Mouse (Mus musculus): ENCODE measurements around the gene Mcm10. TPM values are rescaled to one million over a fixed set of nuclear protein-coding genes. Genes with fewer than 3 reads are reported as not detected.

Mcm10 gene
- total and polyA plus RNA-seq, 3 experiments, result 72.6 to 104 (median 73.6) TPM

- H3K27me3 ChIP-seq (replicated peaks), result no peaks in the 10 kb centered on the region
- H3K4me1 ChIP-seq (ENCODE audit: control insufficient read depth in 1 of 2, insufficient read depth in 2 of 2), result peaks cover 7 to 36% of the 10 kb centered on the region in 2 experiments
- H3K36me3 ChIP-seq (replicated peaks in 1 of 2; ENCODE audit: control insufficient read depth in 1 of 2, insufficient read depth in 1 of 2, low read length in 1 of 2), result peaks cover 45 to 86% of the 10 kb centered on the region in 2 experiments
- H3K4me2 ChIP-seq (ENCODE audit: insufficient read depth, low read depth, poor library complexity, severe bottlenecking), result no peak overlapping the region
- DNase-seq (ENCODE audit: extremely low read depth), result no peak
- no peak overlapping the region for H3K9ac ChIP-seq (ENCODE audit: insufficient read depth, low read depth)
- no peak overlapping the region for H3K27ac ChIP-seq (ENCODE audit: insufficient read depth, low read depth)
- dilution Hi-C loops (cut with MboI; ENCODE audit: extremely low pct_ligation_motif_present, extremely low pct_unique_long_range_greater_than_20kb, low sequenced_read_pairs) (no loop called here), in situ Hi-C loops (cut with MboI; ENCODE audit: low pct_ligation_motif_present, low pct_unique_long_range_greater_than_20kb, low sequenced_read_pairs) (no loop called here)
- H3K9me3 ChIP-seq (replicated peaks; ENCODE audit: low read length), result no peaks in the 10 kb centered on the region
- no peak overlapping the region for H3K4me3 ChIP-seq (replicated peaks in 1 of 3; ENCODE audit: low read depth in 2 of 3, low read length in 2 of 3, poor library complexity in 1 of 3)
- no peaks in the 10 kb centered on the region for H3K79me2 ChIP-seq (replicated peaks; ENCODE audit: control insufficient read depth, extremely low read depth, insufficient read depth, poor library complexity, severe bottlenecking)
- no peak for TF ChIP-seq SMC3 (IDR thresholded peaks at IDR 0.05; ENCODE audit: low read depth, low read length)
- no peak for TF ChIP-seq SIN3A (IDR thresholded peaks at IDR 0.05; ENCODE audit: low read length)
- no peak for TF ChIP-seq MAFK (IDR thresholded peaks at IDR 0.05; ENCODE audit: insufficient replicate concordance, low read length)
- TF ChIP-seq ZMIZ1 (IDR thresholded peaks at IDR 0.05; ENCODE audit: low read depth, low read length), result no peak
- no peak for TF ChIP-seq MAX (IDR thresholded peaks at IDR 0.05; ENCODE audit: low read length)
- TF ChIP-seq ZC3H11A (IDR thresholded peaks at IDR 0.05; ENCODE audit: low read depth, low read length), result no peak
- no peak for TF ChIP-seq ZKSCAN1 (IDR thresholded peaks at IDR 0.05; ENCODE audit: borderline replicate concordance, low read depth, low read length)
- no peak for TF ChIP-seq ETS1 (conservative IDR thresholded peaks at IDR 0.05; ENCODE audit: low read depth, low read length)
- TF ChIP-seq ELF1 (IDR thresholded peaks at IDR 0.05; ENCODE audit: low read depth, low read length), result no peak
Observed at GRCm38 (mm10) chr2:5034801-5035200, 22.2 kb upstream of the Mcm10 start.

DNA sequence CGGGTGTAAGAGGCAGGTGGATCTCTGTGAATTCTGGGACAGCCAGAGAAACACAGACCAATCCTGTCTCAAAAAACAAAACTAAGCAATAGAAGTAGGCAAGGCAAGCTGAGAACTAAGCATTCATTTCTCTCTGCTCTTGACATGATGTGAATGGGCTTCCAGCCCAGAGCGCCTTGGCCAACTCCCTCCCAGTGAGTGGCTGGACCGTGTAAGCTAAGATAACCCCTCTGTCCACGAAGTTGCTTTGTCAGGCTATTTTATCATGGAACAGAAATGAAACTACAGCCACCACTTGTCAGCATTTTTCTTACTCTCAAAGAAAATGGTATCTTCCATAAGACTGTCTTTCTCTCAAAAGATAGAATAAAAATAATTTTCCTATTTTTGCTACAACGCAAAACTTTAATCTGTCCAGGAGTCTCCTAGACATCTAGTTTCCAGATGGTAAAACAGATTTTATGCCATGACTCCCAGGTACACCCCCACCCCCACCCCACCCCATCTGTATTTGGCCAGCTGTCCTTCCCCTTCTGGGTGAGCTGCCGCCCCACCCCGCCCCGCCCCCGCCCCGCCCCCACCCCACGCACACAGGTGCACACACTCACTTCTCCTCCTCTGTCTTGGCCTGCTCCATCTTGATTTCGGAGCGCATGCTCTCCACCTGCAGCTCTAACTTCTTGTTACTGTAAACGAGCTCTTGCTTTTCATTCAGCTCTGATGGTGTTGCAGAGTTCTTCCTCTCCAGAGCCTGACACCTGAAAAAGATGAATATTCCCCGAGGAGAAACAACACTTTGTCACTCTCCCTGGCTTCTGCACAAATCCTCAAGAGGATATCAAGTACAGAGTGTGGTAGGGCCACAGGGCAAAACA lies 21.2 kb upstream of the Mcm10 start:
- Histone ChIP-seq H3K4me2 (ENCODE audit: insufficient read depth, low read depth, poor library complexity, severe bottlenecking) (no peak overlapping the region), H3K27me3 (replicated peaks) (no peaks in the 10 kb centered on the region), H3K4me1 (ENCODE audit: control insufficient read depth in 1 of 2, insufficient read depth in 2 of 2) (peaks cover 7 to 36% of the 10 kb centered on the region in 2 experiments), H3K4me3 (replicated peaks in 1 of 3; ENCODE audit: low read depth in 2 of 3, low read length in 2 of 3, poor library complexity in 1 of 3) (no peak overlapping the region), H3K9me3 (replicated peaks; ENCODE audit: low read length) (no peaks in the 10 kb centered on the region), H3K36me3 (replicated peaks in 1 of 2; ENCODE audit: control insufficient read depth in 1 of 2, insufficient read depth in 1 of 2, low read length in 1 of 2) (peaks cover 45 to 86% of the 10 kb centered on the region in 2 experiments), H3K9ac (ENCODE audit: insufficient read depth, low read depth) (no peak overlapping the region), H3K79me2 (replicated peaks; ENCODE audit: control insufficient read depth, extremely low read depth, insufficient read depth, poor library complexity, severe bottlenecking) (no peaks in the 10 kb centered on the region), H3K27ac (ENCODE audit: insufficient read depth, low read depth) (no peak overlapping the region)
- no peak for DNase-seq (ENCODE audit: extremely low read depth)
- in situ Hi-C loops (cut with MboI; ENCODE audit: low pct_ligation_motif_present, low pct_unique_long_range_greater_than_20kb, low sequenced_read_pairs), result no loop called here
- dilution Hi-C loops (cut with MboI; ENCODE audit: extremely low pct_ligation_motif_present, extremely low pct_unique_long_range_greater_than_20kb, low sequenced_read_pairs), result no loop called here
- no peak for TF ChIP-seq EP300 (IDR thresholded peaks at IDR 0.05; ENCODE audit: low read length)

GRCm38 (mm10) chr2:5032665-5033064 lies 20.1 kb upstream of the Mcm10 start:
- H3K27ac ChIP-seq (ENCODE audit: insufficient read depth, low read depth), result no peak overlapping the region
- TF ChIP-seq CHD2 (IDR thresholded peaks at IDR 0.05; ENCODE audit: low read length) (no peak), BHLHE40 (IDR thresholded peaks at IDR 0.05; ENCODE audit: low read depth, low read length) (no peak), ZKSCAN1 (IDR thresholded peaks at IDR 0.05; ENCODE audit: borderline replicate concordance, low read depth, low read length) (no peak), CHD1 (IDR thresholded peaks at IDR 0.05; ENCODE audit: low read depth, low read length) (no peak), ETS1 (conservative IDR thresholded peaks at IDR 0.05; ENCODE audit: low read depth, low read length) (no peak)
- H3K27me3 ChIP-seq (replicated peaks), result no peaks in the 10 kb centered on the region
- no peak overlapping the region for H3K4me2 ChIP-seq (ENCODE audit: insufficient read depth, low read depth, poor library complexity, severe bottlenecking)
- H3K36me3 ChIP-seq (replicated peaks in 1 of 2; ENCODE audit: control insufficient read depth in 1 of 2, insufficient read depth in 1 of 2, low read length in 1 of 2), result peaks cover 46 to 86% of the 10 kb centered on the region in 2 experiments
- no peaks in the 10 kb centered on the region for H3K79me2 ChIP-seq (replicated peaks; ENCODE audit: control insufficient read depth, extremely low read depth, insufficient read depth, poor library complexity, severe bottlenecking)
- H3K4me3 ChIP-seq (replicated peaks in 1 of 3; ENCODE audit: low read depth in 2 of 3, low read length in 2 of 3, poor library complexity in 1 of 3), result no peak overlapping the region
- in situ Hi-C loops (cut with MboI; ENCODE audit: low pct_ligation_motif_present, low pct_unique_long_range_greater_than_20kb, low sequenced_read_pairs) (no loop called here), dilution Hi-C loops (cut with MboI; ENCODE audit: extremely low pct_ligation_motif_present, extremely low pct_unique_long_range_greater_than_20kb, low sequenced_read_pairs) (no loop called here)
- no peak overlapping the region for H3K9ac ChIP-seq (ENCODE audit: insufficient read depth, low read depth)
- H3K9me3 ChIP-seq (replicated peaks; ENCODE audit: low read length), result no peaks in the 10 kb centered on the region
- DNase-seq (ENCODE audit: extremely low read depth), result no peak
- peaks cover 4 to 40% of the 10 kb centered on the region in 2 experiments; a peak in 3 of 4 replicates for H3K4me1 ChIP-seq (ENCODE audit: control insufficient read depth in 1 of 2, insufficient read depth in 2 of 2)
